ENCODE assay signal across 8 mouse cellular contexts in the genomic region with DNA sequence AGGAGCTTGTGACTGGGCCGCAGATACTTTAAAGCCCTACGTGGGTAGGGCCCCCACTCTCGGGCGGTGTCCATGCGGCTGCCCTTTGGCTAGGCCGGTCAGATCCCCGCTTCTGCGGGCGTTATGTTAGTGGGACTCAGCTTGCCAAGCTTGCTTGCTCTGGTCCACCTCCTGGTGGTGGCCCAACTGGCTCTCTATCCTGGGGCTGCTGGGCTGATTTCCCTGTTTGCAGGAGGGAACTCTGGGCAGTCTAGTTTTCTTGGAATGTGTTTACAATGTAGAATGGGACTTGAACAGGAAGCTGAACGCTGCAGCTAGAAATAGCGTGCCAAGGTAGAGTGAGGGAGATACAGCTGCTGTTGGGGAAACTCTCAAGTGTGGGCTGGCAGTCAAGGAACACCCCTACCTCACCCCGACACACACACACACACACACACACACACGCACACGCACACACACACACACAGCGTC. TPM values are rescaled to one million over a fixed set of nuclear protein-coding genes. Genes with fewer than 3 reads are reported as not detected.
DNase-seq lines count a peak whose midpoint lies in the region; ATAC-seq and TF ChIP-seq lines count a peak whose summit lies in the region.

No protein-coding gene starts in this region.

- peak; percentile 71 for ATAC-seq in intestine, embryonic 14.5 days (replicated peaks; ENCODE audit: low FRiP score, low TSS enrichment, low read depth)

- peak overlapping the region; percentile 68 for H3K4me2 ChIP-seq in intestine, embryonic 14.5 days (ENCODE audit: low read length)

- peak overlapping the region; percentile 60 for H3K4me3 ChIP-seq in cortical plate, adult 2 months (ENCODE audit: insufficient read depth, low read length)
- peak overlapping the region; percentile 86 for H3K4me3 ChIP-seq in intestine, embryonic 14.5 days (ENCODE audit: low read depth, low read length)
- peak overlapping the region; percentile 88 for H3K4me3 ChIP-seq in limb, embryonic 10.5 days

- DNase-seq in adipocyte (ENCODE audit: low spot score): peak; percentile 77
- peak; percentile 50 to 67 for DNase-seq in gastrocnemius, postnatal 36 days
- DNase-seq in intestine, embryonic 14.5 days (ENCODE audit: low spot score): peak; percentile 85
- peak; percentile 81 for DNase-seq in limb, embryonic 10.5 days (ENCODE audit: low spot score)
- DNase-seq in mesoderm, embryonic 11.5 days (ENCODE audit: low read depth, low spot score): peak; percentile 52
- peak; percentile 70 for DNase-seq in skeletal muscle tissue, adult 2 months (ENCODE audit: low read depth, low spot score)
- no peak for DNase-seq in thymus, postnatal 36 days

- intact Hi-C loops in gastrocnemius, postnatal 36 days (cut with DNase I): loop anchor here (5.0 kb wide), 1 partner anchor 190 kb away; no protein-coding TSS in a partner anchor

- TF ChIP-seq CTCF in cortical plate, adult 2 months (IDR thresholded peaks at IDR 0.05; ENCODE audit: extremely low read depth, insufficient read depth, low read length): no peak

- H3K9ac ChIP-seq in intestine, embryonic 14.5 days (ENCODE audit: low read length): peak overlapping the region; percentile 81

- H3K9me3 ChIP-seq in intestine, embryonic 14.5 days (ENCODE audit: control insufficient read depth, low read length): no peaks in the 10 kb centered on the region
- H3K9me3 ChIP-seq in limb, embryonic 10.5 days (replicated peaks): no peaks in the 10 kb centered on the region

- no peaks in the 10 kb centered on the region for H3K4me1 ChIP-seq in cortical plate, adult 2 months (ENCODE audit: control insufficient read depth, insufficient read depth, low read length)
- H3K4me1 ChIP-seq in intestine, embryonic 14.5 days (replicated peaks; ENCODE audit: control insufficient read depth, insufficient read depth, low read length): peaks cover 16% of the 10 kb centered on the region
- H3K4me1 ChIP-seq in limb, embryonic 10.5 days: peaks cover 28% of the 10 kb centered on the region

- no peak for TF ChIP-seq POLR2A in cortical plate, adult 2 months (IDR thresholded peaks at IDR 0.05; ENCODE audit: extremely low read depth, insufficient read depth, low read length)

- 2% methylated on average over 15 of the region's 15 CpGs for WGBS in intestine, embryonic 14.5 days
- WGBS in limb, embryonic 10.5 days: 11% methylated on average over 15 of the region's 15 CpGs

- H3K27ac ChIP-seq in cortical plate, adult 2 months (ENCODE audit: insufficient read depth, low read length): peak overlapping the region; percentile 90
- peak overlapping the region; percentile 86 for H3K27ac ChIP-seq in intestine, embryonic 14.5 days (ENCODE audit: low read depth)
- H3K27ac ChIP-seq in limb, embryonic 10.5 days: peak overlapping the region; percentile 99

- H3K36me3 ChIP-seq in intestine, embryonic 14.5 days (ENCODE audit: control insufficient read depth, insufficient read depth, low read length): no peaks in the 10 kb centered on the region
- no peaks in the 10 kb centered on the region; the same call in 1 of the 2 replicates for H3K36me3 ChIP-seq in limb, embryonic 10.5 days

- H3K27me3 ChIP-seq in intestine, embryonic 14.5 days (replicated peaks; ENCODE audit: control insufficient read depth, insufficient read depth, low read length): no peaks in the 10 kb centered on the region
- no peaks in the 10 kb centered on the region for H3K27me3 ChIP-seq in limb, embryonic 10.5 days (ENCODE audit: low read depth, poor library complexity, severe bottlenecking)

RNA-seq across cellular contexts. Expression of a gene that starts 1.1 kb away (rescaled TPM):
- polyA plus RNA-seq in cortical plate, adult 2 months (2012; rRNA removed): 2.4 and 3.3 TPM in 2 replicates
- 1 to 10 TPM; 2.9 to 3.1 TPM for total RNA-seq in gastrocnemius, postnatal 36 days (2021)
- polyA plus RNA-seq in intestine, embryonic 14.5 days (2014; fragmentation: Nextera tagmentation; extraction: Ambion mirVana): 16.5 and 22.5 TPM in 2 replicates
- 24.2 and 33.0 TPM in 2 replicates for polyA plus RNA-seq in limb, embryonic 10.5 days (2016; fragmentation: Nextera tagmentation; extraction: Ambion mirVana)

Comparison
In these comparisons a context has a peak if more than half of its experiments do, and no peak if none do; other contexts are left out.
1. DNase-seq: peak in adipocyte (single experiment), gastrocnemius, postnatal 36 days (2 of 2), intestine, embryonic 14.5 days (single experiment), limb, embryonic 10.5 days (single experiment), mesoderm, embryonic 11.5 days (single experiment) and skeletal muscle tissue, adult 2 months (single experiment); none in thymus, postnatal 36 days (0 of 2).
2. Peak in every context shown above with its lines, with median percentiles within 50 percentile points of each other: H3K27ac ChIP-seq and H3K4me3 ChIP-seq.